Mouse (Mus musculus): ENCODE measurements around the gene Bri3bp. TPM values are rescaled to one million over a fixed set of nuclear protein-coding genes. Genes with fewer than 3 reads are reported as not detected.
"Not testable (repeated sequence)": the region's sequence is repeated elsewhere in the genome, so short reads cannot be mapped to it uniquely, and the experiment has no call there.

Gene Bri3bp
- polyA plus RNA-seq, 1 experiment from 2014 or later = 44.4 TPM

- Histone ChIP-seq H3K9ac (replicated peaks; ENCODE audit: low read length) (peak overlapping the region; percentile 50), H3K36me3 (ENCODE audit: insufficient read depth, low read length) (peaks cover 7% of the 10 kb centered on the region), H3K4me1 (ENCODE audit: insufficient read depth, low read length) (peaks cover 20% of the 10 kb centered on the region), H3K27ac (ENCODE audit: low read length) (peak overlapping the region; percentile 52), H3K27me3 (ENCODE audit: insufficient read depth, low read length) (no peaks in the 10 kb centered on the region), H3K9me3 (ENCODE audit: low read length) (no peaks in the 10 kb centered on the region), H3K4me3 (ENCODE audit: low read length) (peak overlapping the region; percentile 47), H3K4me2 (replicated peaks; ENCODE audit: low read depth, low read length) (peak overlapping the region; percentile 52)
- peak; percentile 53 for ATAC-seq (ENCODE audit: low FRiP score, low TSS enrichment)
- 1% methylated on average over 13 of the region's 13 CpGs for WGBS
Measured at GRCm38 (mm10) chr5:125408842-125409241, 32.5 kb upstream of the Bri3bp start.

- 5% methylated on average over 20 of the region's 20 CpGs for WGBS
- H3K4me1 ChIP-seq (ENCODE audit: insufficient read depth, low read length) = peaks cover 18% of the 10 kb centered on the region
- H3K27ac ChIP-seq (ENCODE audit: low read length) = peak overlapping the region; percentile 51; the same call in 1 of the 2 replicates
- H3K9ac ChIP-seq (replicated peaks; ENCODE audit: low read length) = peak overlapping the region; percentile 50
- H3K4me3 ChIP-seq (ENCODE audit: low read length) = peak overlapping the region; percentile 47
- no peaks in the 10 kb centered on the region for H3K9me3 ChIP-seq (ENCODE audit: low read length)
- peak; percentile 53; the same call in 1 of the 2 replicates for ATAC-seq (ENCODE audit: low FRiP score, low TSS enrichment)
- H3K4me2 ChIP-seq (replicated peaks; ENCODE audit: low read depth, low read length) = peak overlapping the region; percentile 52
- no peaks in the 10 kb centered on the region for H3K27me3 ChIP-seq (ENCODE audit: insufficient read depth, low read length)
- peaks cover 9% of the 10 kb centered on the region for H3K36me3 ChIP-seq (ENCODE audit: insufficient read depth, low read length)
Measured at GRCm38 (mm10) chr5:125409348-125410090, 31.8 kb upstream of the Bri3bp start.

GRCm38 (mm10) chr5:125411972-125412530 lies 29.3 kb upstream of the Bri3bp start:
- Histone ChIP-seq H3K36me3 (ENCODE audit: insufficient read depth, low read length) (peaks cover 35% of the 10 kb centered on the region), H3K9ac (replicated peaks; ENCODE audit: low read length) (no peak overlapping the region), H3K4me3 (ENCODE audit: low read length) (no peak overlapping the region), H3K27ac (ENCODE audit: low read length) (no peak overlapping the region), H3K4me1 (ENCODE audit: insufficient read depth, low read length) (peaks cover 14% of the 10 kb centered on the region), H3K4me2 (replicated peaks; ENCODE audit: low read depth, low read length) (no peak overlapping the region), H3K27me3 (ENCODE audit: insufficient read depth, low read length) (no peaks in the 10 kb centered on the region), H3K9me3 (ENCODE audit: low read length) (no peaks in the 10 kb centered on the region)
- no peak for ATAC-seq (ENCODE audit: low FRiP score, low TSS enrichment)
- WGBS = 60% methylated on average over 5 of the region's 5 CpGs

- not testable (repeated sequence) for H3K4me1 ChIP-seq (ENCODE audit: insufficient read depth, low read length); H3K9me3 ChIP-seq (ENCODE audit: low read length); ATAC-seq (ENCODE audit: low FRiP score, low TSS enrichment); H3K4me3 ChIP-seq (ENCODE audit: low read length); H3K27me3 ChIP-seq (ENCODE audit: insufficient read depth, low read length); H3K4me2 ChIP-seq (replicated peaks; ENCODE audit: low read depth, low read length); H3K9ac ChIP-seq (replicated peaks; ENCODE audit: low read length); H3K27ac ChIP-seq (ENCODE audit: low read length)
- WGBS = 93% methylated on average over 8 of the region's 8 CpGs
- H3K36me3 ChIP-seq (ENCODE audit: insufficient read depth, low read length) = peaks cover 39% of the 10 kb centered on the region
Measured at GRCm38 (mm10) chr5:125412536-125412935, 28.8 kb upstream of the Bri3bp start.

- no peaks in the 10 kb centered on the region for H3K9me3 ChIP-seq (ENCODE audit: low read length)
- H3K4me3 ChIP-seq (ENCODE audit: low read length) = no peak overlapping the region
- no peaks in the 10 kb centered on the region for H3K27me3 ChIP-seq (ENCODE audit: insufficient read depth, low read length)
- H3K4me1 ChIP-seq (ENCODE audit: insufficient read depth, low read length) = peaks cover 8% of the 10 kb centered on the region
- H3K4me2 ChIP-seq (replicated peaks; ENCODE audit: low read depth, low read length) = no peak overlapping the region
- H3K27ac ChIP-seq (ENCODE audit: low read length) = no peak overlapping the region
- no peak for ATAC-seq (ENCODE audit: low FRiP score, low TSS enrichment)
- peaks cover 52% of the 10 kb centered on the region for H3K36me3 ChIP-seq (ENCODE audit: insufficient read depth, low read length)
- no peak overlapping the region for H3K9ac ChIP-seq (replicated peaks; ENCODE audit: low read length)
- 91% methylated on average over 4 of the region's 4 CpGs for WGBS
Measured at GRCm38 (mm10) chr5:125413763-125414162, 27.6 kb upstream of the Bri3bp start.

- H3K4me3 ChIP-seq (ENCODE audit: low read length) = no peak overlapping the region
- no peak for ATAC-seq (ENCODE audit: low FRiP score, low TSS enrichment)
- H3K27ac ChIP-seq (ENCODE audit: low read length) = no peak overlapping the region
- no peaks in the 10 kb centered on the region for H3K9me3 ChIP-seq (ENCODE audit: low read length)
- H3K36me3 ChIP-seq (ENCODE audit: insufficient read depth, low read length) = peaks cover 74% of the 10 kb centered on the region
- no peak overlapping the region for H3K9ac ChIP-seq (replicated peaks; ENCODE audit: low read length)
- no peak overlapping the region for H3K4me2 ChIP-seq (replicated peaks; ENCODE audit: low read depth, low read length)
- 93% methylated on average over 8 of the region's 8 CpGs for WGBS
- no peaks in the 10 kb centered on the region for H3K4me1 ChIP-seq (ENCODE audit: insufficient read depth, low read length)
- H3K27me3 ChIP-seq (ENCODE audit: insufficient read depth, low read length) = no peaks in the 10 kb centered on the region
Measured at GRCm38 (mm10) chr5:125416183-125416582, 25.2 kb upstream of the Bri3bp start.

GRCm38 (mm10) chr5:125418636-125419035 lies 22.7 kb upstream of the Bri3bp start:
- no peak overlapping the region for H3K9ac ChIP-seq (replicated peaks; ENCODE audit: low read length)
- no peaks in the 10 kb centered on the region for H3K27me3 ChIP-seq (ENCODE audit: insufficient read depth, low read length)
- no peaks in the 10 kb centered on the region for H3K9me3 ChIP-seq (ENCODE audit: low read length)
- no peak for ATAC-seq (ENCODE audit: low FRiP score, low TSS enrichment)
- 89% methylated on average over 12 of the region's 12 CpGs for whole genome bisulfite sequencing
- H3K27ac ChIP-seq (ENCODE audit: low read length) = no peak overlapping the region
- no peak overlapping the region for H3K4me2 ChIP-seq (replicated peaks; ENCODE audit: low read depth, low read length)
- no peaks in the 10 kb centered on the region for H3K4me1 ChIP-seq (ENCODE audit: insufficient read depth, low read length)
- H3K36me3 ChIP-seq (ENCODE audit: insufficient read depth, low read length) = peaks cover 90% of the 10 kb centered on the region
- H3K4me3 ChIP-seq (ENCODE audit: low read length) = no peak overlapping the region

GRCm38 (mm10) chr5:125419124-125419523 lies 22.2 kb upstream of the Bri3bp start:
- H3K27me3 ChIP-seq (ENCODE audit: insufficient read depth, low read length) = no peaks in the 10 kb centered on the region
- H3K4me3 ChIP-seq (ENCODE audit: low read length) = no peak overlapping the region
- H3K9ac ChIP-seq (replicated peaks; ENCODE audit: low read length) = no peak overlapping the region
- H3K4me1 ChIP-seq (ENCODE audit: insufficient read depth, low read length) = no peaks in the 10 kb centered on the region
- 62% methylated on average over 11 of the region's 11 CpGs for WGBS
- H3K9me3 ChIP-seq (ENCODE audit: low read length) = no peaks in the 10 kb centered on the region
- peaks cover 93% of the 10 kb centered on the region for H3K36me3 ChIP-seq (ENCODE audit: insufficient read depth, low read length)
- no peak overlapping the region for H3K27ac ChIP-seq (ENCODE audit: low read length)
- no peak for ATAC-seq (ENCODE audit: low FRiP score, low TSS enrichment)
- no peak overlapping the region for H3K4me2 ChIP-seq (replicated peaks; ENCODE audit: low read depth, low read length)

GRCm38 (mm10) chr5:125425698-125426276 lies 15.6 kb upstream of the Bri3bp start:
- ATAC-seq (ENCODE audit: low FRiP score, low TSS enrichment) = no peak
- WGBS = 95% methylated on average over 10 of the region's 10 CpGs
- Histone ChIP-seq H3K9ac (replicated peaks; ENCODE audit: low read length) (no peak overlapping the region), H3K27ac (ENCODE audit: low read length) (no peak overlapping the region), H3K4me3 (ENCODE audit: low read length) (no peak overlapping the region), H3K36me3 (ENCODE audit: insufficient read depth, low read length) (peaks cover 91% of the 10 kb centered on the region), H3K4me2 (replicated peaks; ENCODE audit: low read depth, low read length) (no peak overlapping the region), H3K4me1 (ENCODE audit: insufficient read depth, low read length) (no peaks in the 10 kb centered on the region), H3K27me3 (ENCODE audit: insufficient read depth, low read length) (no peaks in the 10 kb centered on the region), H3K9me3 (ENCODE audit: low read length) (no peaks in the 10 kb centered on the region)

GRCm38 (mm10) chr5:125426343-125426742 lies 15.0 kb upstream of the Bri3bp start:
- 92% methylated on average over 10 of the region's 10 CpGs for WGBS
- H3K4me2 ChIP-seq (replicated peaks; ENCODE audit: low read depth, low read length) = no peak overlapping the region
- H3K9me3 ChIP-seq (ENCODE audit: low read length) = no peaks in the 10 kb centered on the region
- no peak overlapping the region for H3K9ac ChIP-seq (replicated peaks; ENCODE audit: low read length)
- peaks cover 91% of the 10 kb centered on the region for H3K36me3 ChIP-seq (ENCODE audit: insufficient read depth, low read length)
- no peak for ATAC-seq (ENCODE audit: low FRiP score, low TSS enrichment)
- H3K27ac ChIP-seq (ENCODE audit: low read length) = no peak overlapping the region
- no peaks in the 10 kb centered on the region for H3K4me1 ChIP-seq (ENCODE audit: insufficient read depth, low read length)
- no peaks in the 10 kb centered on the region for H3K27me3 ChIP-seq (ENCODE audit: insufficient read depth, low read length)
- no peak overlapping the region for H3K4me3 ChIP-seq (ENCODE audit: low read length)

All from kidney, embryonic 16.5 days (tissue).